Mouse (Mus musculus) Muller cell, postnatal 12 days (primary cell): Measurements from ENCODE around the gene Nap1l4.

ENCODE experiments used
- DNase-seq: peaks from one replicate; pipeline ENCODE4 v3.0.0-alpha.2; 2015; ENCODE audit errors: inconsistent ontology term

Nap1l4 gene

GRCm38 (mm10) chr7:143480498-143480897, 68.4 kb downstream of the Nap1l4 start:
- peak; percentile 19 for DNase-seq

GRCm38 (mm10) chr7:143477800-143478199, 71.1 kb downstream of the Nap1l4 start:
- DNase-seq: no peak

GRCm38 (mm10) chr7:143476702-143477335, 72.1 kb downstream of the Nap1l4 start:
- DNase-seq: no peak

DNA sequence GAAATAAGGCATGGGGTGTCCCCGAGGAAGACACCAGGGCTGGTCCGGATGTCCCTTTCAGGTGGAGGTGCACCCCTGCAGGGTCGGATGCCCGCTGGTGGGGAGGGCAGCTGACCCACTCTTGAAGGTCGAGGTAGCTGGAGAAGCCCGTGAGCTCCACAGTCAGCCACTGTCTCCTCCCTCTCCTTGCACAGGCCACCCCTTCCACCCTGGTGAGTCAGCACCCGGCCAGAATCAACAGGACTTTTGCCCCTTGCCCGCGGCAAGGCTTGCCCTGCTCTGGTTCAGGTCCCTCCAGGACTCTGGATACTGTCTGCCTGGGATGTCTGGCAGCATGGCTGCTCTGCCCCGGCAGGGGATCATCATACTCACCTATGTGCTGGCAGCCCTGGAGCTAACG, 73.0 kb downstream of the Nap1l4 start:
- no peak for DNase-seq

- no peak for DNase-seq
Measured at GRCm38 (mm10) chr7:143474811-143475210, 74.1 kb downstream of the Nap1l4 start.

- DNase-seq: no peak
Measured at GRCm38 (mm10) chr7:143473347-143474101, 75.4 kb downstream of the Nap1l4 start, which contains the start of gene Slc22a18. TSS of gene Slc22a18 (plus strand) at chr7:143473736.

GRCm38 (mm10) chr7:143469946-143470345, 79.0 kb downstream of the Nap1l4 start:
- DNase-seq: peak; percentile 45

GRCm38 (mm10) chr7:143467714-143468113, 81.2 kb downstream of the Nap1l4 start:
- no peak for DNase-seq

- peak; percentile 61 for DNase-seq
Measured at GRCm38 (mm10) chr7:143466099-143466677, 82.7 kb downstream of the Nap1l4 start.

GRCm38 (mm10) chr7:143464811-143465560, 83.9 kb downstream of the Nap1l4 start:
- DNase-seq: peak; percentile 50

DNA sequence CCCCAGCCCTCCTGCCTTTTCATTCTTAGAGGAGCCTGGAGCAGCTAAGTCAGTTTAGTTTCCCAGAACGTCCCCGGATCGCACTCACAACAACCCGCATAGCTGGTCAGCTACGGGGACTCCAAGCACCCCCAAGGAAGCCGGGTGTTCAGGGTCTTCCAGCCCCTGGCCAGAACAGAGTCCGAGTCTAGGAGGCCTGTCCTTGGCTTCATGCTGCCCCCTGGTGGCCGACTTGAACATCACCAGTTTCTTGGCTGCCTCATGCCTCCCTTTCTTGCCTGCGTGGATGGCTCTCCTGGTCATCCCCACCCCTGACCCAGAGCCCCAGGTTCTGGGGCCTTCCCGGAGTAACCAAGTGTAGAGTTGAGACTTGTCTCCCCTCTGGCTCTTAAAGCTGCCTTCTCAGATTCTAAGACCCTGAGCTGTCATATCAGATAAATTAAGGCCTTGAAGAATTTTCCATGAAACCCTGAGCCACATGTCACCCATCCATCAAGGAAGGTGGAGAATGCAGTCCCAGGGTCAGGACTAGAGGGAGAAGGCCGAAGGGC, 85.0 kb downstream of the Nap1l4 start:
- peak; percentile 70 for DNase-seq
